Mouse (Mus musculus) bone marrow macrophage, adult 2 months (primary cell): ENCODE data around the gene Pacsin3.

Source experiments
- CTCF ChIP-seq: IDR thresholded peaks from 2 replicates; pipeline ENCODE4 v1.5.1; 2012; ENCODE audit warnings: low read depth, mild to moderate bottlenecking, low read length, moderate library complexity
- POLR2A ChIP-seq: IDR thresholded peaks from 2 replicates; pipeline ENCODE4 v1.6.1; 2012; ENCODE audit warnings: mild to moderate bottlenecking, low read depth, low read length, borderline replicate concordance

DNA sequence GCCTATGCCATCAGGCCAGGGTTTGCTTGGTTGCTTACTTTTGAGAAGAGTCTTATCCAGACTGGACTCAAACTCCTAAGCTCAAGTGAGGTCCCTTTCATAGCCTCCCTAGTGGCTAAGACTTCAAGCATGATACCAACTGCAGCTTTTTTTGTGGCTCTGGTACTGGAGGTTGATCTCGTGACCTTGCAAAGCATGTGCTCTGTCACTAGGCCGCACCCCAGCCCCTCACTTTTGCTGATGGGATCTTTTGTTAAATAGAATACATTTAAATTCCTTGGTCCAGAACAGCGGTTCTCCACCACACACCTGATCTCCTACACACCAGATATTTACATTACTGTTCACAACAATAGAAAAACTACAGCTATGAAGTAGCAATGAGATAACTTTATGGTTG lies 38.5 kb downstream of the Pacsin3 start:
- TF ChIP-seq CTCF: no peak
- no peak for TF ChIP-seq POLR2A
